Mouse (Mus musculus): Measurements from ENCODE around the gene Gga2.
A peak's percentile ranks its signal among the peaks of the same experiment; 100 is the strongest.

GRCm38 (mm10) chr7:122018247-122018646, 2.8 kb downstream of the Gga2 start:
- peak; percentile 33; the same call in 1 of the 2 replicates for TF ChIP-seq GATA1 (IDR thresholded peaks at IDR 0.05; ENCODE audit: low read length)
- TF ChIP-seq TAL1 (IDR thresholded peaks at IDR 0.05; ENCODE audit: low read length): no peak

All from erythroblast, embryonic 14.5 days (primary cell).